Mouse (Mus musculus) gastrocnemius, postnatal 14 days (tissue): Measurements from ENCODE around the gene Nup160. TPM values are rescaled to one million over a fixed set of nuclear protein-coding genes. Genes with fewer than 3 reads are reported as not detected.

Experiments
- DNase-seq: peaks from one replicate; pipeline ENCODE4 v3.0.0; 2021; ENCODE audit warnings: mixed read lengths
- intact Hi-C: fragments of 180-260 bp; cut with DNase I; formaldehyde crosslinking; loops from one replicate; pipeline ENCODE4 v1.15.1; 2025; ENCODE audit warnings: low total_unique reads
- long read RNA-seq, 2 experiments: library from polyadenylated mRNA; stranded (forward); transcript quantifications; one replicate each; pipeline ENCODE4 v2.0.0; 2021
- total RNA-seq, 2 experiments: library from RNA; stranded (reverse); gene quantifications; 2 replicates each; pipeline ENCODE4 v1.2.3; 2021

The Nup160 gene
- 10 to 100 TPM; 10.3 to 11.1 TPM for total RNA-seq
- long read RNA-seq, experiment 1, partial matches to known transcripts = 4 of 4 reads
- long read RNA-seq, experiment 1, other reads (novel, unspliced or antisense) = 0 of 4 reads
- long read RNA-seq, experiment 2, partial matches to known transcripts = 5 of 5 reads
- long read RNA-seq, experiment 2, other reads (novel, unspliced or antisense) = 0 of 5 reads

GRCm38 (mm10) chr2:90677007-90677406 lies at the start of gene Nup160:
Nup160 (plus strand) TSS chr2:90677215.
- intact Hi-C loops = loop anchor here (5.0 kb wide), 1 partner anchor 200 kb away; no protein-coding TSS in a partner anchor
- DNase-seq = no peak

GRCm38 (mm10) chr2:90628261-90628660 lies 48.8 kb upstream of the Nup160 start:
- intact Hi-C loops = no loop called here
- DNase-seq = no peak

DNA sequence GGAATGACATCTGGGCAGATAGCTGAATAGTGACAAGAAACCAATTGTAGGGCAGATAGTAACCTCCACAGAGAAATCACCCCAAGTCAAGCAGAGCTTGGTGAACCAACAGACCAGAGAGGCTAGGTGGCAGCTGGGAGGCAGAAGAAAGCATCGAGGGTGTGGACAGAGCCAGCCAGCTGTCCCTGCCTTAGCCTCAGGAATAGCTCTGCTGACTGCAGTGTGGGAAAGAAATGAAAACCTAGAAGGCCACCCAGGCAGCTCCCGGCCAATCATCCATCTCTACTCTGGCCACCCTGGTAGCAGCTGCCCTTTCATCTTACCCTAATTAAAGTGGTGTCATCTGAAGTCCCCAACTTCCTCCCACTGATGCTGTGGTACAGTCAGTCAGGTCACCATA lies 47.5 kb upstream of the Nup160 start:
- DNase-seq = no peak
- intact Hi-C loops = no loop called here

DNA sequence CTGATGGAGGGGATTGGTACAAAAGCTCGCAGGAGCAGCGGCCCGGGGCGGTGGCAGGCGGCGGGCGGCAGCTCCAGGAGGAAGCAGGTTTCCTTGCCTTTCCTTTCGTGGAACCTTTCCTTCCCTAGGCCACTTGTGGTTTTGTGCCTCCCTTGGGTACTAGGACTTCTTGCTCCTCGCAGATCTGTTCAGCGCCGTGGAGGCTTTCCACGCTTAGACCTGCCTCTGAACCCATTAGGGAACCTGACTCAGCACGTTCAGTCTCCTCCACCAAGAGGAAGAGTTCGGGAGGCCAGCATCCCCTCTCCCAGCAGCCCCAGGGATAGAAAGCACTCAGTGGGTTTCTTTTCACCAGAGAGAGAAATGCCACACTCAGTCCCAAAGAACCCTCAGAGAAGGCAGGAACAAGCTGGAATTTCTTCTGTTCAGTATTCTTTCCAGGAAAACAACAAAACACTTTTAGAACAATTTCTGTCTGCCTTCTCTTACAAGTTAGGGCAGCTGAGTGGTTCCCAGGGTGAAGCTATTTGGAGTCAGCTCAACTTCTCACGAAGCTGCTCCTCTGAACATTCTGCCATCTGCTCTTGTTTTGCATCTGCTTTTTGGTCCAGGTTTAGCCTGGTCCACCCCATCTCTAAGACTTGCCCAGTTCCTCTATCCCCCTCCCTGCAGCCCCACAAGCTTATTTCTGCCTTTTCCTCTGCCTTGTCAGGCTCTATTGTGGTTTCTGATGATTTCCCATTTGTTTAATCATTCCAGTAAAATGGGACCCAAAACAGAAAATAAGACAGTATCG lies 44.9 kb upstream of the Nup160 start:
- intact Hi-C loops = no loop called here
- no peak for DNase-seq

DNA sequence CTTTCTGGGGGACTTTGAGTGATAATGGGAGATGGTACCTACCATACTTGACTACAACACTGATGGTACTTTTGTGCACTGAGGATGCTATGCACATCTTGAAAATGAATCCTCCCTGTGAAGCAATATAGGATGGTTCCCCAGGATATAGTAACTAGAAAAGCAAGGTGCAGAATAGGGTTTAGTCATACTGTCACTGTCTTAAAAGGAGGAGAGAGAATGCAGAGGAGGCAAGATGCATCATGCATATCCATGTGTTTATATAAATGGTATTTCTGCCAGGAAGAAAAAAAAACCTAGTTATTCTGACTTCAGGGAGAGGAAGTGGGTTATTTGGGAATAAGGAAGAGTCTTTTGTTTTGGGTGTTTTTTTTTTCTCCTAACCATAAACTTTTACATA lies 42.3 kb upstream of the Nup160 start:
- no peak for DNase-seq
- intact Hi-C loops = no loop called here

- intact Hi-C loops = no loop called here
- no peak for DNase-seq
Observed at GRCm38 (mm10) chr2:90635085-90635723, 41.8 kb upstream of the Nup160 start.

DNA sequence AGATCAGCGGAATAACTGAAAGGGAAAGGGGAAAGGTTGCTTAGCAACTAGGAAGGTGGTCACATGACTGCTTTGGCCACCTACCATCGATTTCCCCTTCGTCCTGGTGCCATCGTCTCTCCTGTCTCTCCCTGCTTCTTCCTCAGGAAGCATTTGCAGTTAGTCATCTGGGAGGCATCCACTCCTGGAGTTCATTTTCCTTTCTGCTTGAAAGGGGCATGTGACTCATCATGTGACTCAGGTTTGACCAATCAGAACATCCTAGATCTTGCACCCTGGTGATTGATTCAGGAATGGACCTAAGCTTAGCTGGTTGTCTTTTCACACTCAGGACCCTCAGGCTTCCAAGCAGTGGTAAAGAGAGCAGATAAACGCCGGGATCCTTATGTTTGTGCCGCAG lies 40.2 kb upstream of the Nup160 start:
- no peak for DNase-seq
- intact Hi-C loops = no loop called here

- no peak for DNase-seq
- intact Hi-C loops = no loop called here
Observed at GRCm38 (mm10) chr2:90638986-90639746, 37.8 kb upstream of the Nup160 start.

DNA sequence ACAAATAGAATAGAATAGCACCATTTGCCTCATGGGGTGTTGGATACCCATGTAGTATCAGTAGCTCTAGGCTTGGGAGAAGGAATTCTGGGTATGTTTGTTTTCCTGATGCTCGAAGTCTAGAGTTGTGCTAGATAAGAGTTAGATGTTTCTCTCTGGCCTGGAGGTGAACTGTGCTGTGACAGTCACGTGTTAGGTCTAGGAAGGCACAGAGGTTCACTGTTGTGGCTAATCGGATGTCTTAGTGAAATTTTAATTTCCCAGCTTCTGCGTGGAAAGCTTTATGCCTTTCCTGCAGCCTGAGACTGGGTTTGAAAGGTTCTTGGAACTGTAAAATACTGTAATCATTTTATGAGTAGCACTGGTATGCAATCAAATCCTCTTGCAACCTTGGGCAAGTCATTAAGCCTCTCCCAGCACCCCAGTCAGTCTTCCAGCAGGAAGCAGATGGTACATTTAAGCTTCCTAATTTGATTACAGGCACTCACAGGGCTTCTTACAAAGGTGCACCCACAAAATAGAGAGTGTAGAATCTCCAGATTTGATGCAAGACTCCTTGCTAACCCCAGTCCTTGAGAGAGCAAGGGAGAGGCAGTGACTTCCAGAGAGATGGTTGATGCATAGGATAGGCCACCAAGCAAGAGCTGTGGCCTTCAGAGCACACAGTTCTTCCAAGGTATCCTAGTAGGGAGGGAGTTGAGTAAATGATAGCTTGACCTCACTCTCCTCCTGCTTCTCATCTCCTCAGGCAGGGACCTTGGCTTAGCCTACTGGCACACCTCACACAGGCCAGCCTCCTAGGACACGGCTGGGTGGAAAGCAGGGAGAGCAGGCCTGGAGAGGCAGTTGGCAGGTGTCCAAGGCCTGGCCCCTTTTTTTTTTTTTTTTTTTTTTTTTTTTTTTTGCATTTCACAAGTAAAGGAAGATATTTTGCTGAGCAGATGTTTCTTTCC lies 37.0 kb upstream of the Nup160 start:
- intact Hi-C loops = no loop called here
- no peak for DNase-seq

DNA sequence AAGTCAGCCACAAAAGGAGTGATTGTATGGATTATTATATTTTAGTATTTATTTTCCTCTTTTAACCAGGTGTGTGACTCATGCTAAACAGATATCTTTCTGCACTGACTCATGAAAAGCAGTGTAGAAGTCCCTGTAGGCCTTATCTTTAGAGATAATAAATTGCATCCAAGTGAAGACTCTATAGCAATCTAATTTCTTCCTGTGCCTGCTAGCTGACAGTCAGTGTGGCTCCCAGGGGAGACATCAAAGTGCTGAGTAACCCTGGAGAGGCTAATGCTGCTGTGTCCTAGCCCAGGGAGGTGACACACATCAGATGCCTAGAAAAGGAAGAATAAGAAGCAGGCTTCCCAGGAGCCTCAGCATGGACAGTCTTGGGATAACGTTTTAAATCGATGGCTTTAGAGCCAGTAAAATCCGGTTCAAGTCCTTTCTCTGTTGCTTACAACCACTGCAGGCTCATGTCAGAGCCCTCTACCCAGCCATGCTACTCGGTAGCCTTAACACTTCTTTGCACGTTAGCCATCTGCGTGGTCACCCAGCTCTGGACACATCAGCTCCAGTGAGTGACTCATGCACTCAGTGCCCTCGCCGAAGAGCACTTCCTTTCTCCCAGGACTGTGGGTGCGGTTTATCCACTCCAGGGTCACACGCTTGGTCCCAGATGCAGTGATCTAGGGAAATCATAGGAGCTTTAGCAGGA lies 35.9 kb upstream of the Nup160 start:
- no peak for DNase-seq
- intact Hi-C loops = no loop called here

- DNase-seq = no peak
- intact Hi-C loops = no loop called here
Observed at GRCm38 (mm10) chr2:90641710-90642039, 35.3 kb upstream of the Nup160 start.

- no peak for DNase-seq
- intact Hi-C loops = no loop called here
Observed at GRCm38 (mm10) chr2:90647084-90647483, 29.9 kb upstream of the Nup160 start.

DNA sequence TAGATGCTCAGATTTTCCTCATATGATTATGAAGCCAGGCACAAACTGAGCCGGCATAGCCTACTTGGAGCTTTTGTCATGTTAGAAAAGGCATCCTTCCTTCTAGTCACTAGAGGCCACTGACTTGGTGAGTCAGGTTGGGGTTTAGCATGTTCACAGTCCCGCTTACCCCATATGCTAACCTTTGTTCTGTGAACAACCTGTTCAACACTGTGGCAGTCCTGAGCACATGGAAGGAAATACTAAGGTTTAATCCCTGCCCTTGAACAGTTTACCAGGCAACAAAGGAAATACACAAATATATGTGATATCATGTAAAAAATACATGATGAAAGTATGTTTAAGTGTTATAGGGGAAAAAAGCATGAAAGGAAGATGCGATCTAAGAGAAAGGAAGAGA lies 27.6 kb upstream of the Nup160 start:
- intact Hi-C loops = no loop called here
- no peak for DNase-seq

GRCm38 (mm10) chr2:90649965-90650364 lies 27.1 kb upstream of the Nup160 start:
- no peak for DNase-seq
- intact Hi-C loops = no loop called here

DNA sequence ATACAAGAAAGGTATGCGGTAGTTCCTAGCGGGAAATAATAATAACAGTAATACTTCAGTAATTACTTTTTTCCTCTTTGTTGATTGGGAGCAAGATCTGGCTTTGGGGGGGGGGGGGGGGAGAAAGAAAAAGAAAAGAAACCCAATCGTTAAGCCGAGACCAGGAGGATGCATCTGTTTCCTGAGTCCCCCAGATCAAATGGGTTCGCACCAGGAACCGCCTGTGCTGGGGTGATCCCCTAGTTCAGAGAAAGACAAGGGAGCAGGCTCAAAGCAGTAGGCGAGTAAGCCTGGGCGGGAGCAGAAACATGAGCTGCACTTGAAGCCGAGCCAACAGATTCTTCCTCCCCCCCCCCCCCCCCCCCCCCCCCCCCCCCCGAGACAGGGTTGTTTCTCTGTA lies 24.9 kb upstream of the Nup160 start:
- DNase-seq = no peak
- intact Hi-C loops = no loop called here

GRCm38 (mm10) chr2:90652993-90653392 lies 24.0 kb upstream of the Nup160 start:
- no peak for DNase-seq
- intact Hi-C loops = no loop called here

GRCm38 (mm10) chr2:90655449-90655848 lies 21.6 kb upstream of the Nup160 start:
- intact Hi-C loops = no loop called here
- no peak for DNase-seq

GRCm38 (mm10) chr2:90658613-90659012 lies 18.4 kb upstream of the Nup160 start:
- intact Hi-C loops = no loop called here
- DNase-seq = no peak

DNA sequence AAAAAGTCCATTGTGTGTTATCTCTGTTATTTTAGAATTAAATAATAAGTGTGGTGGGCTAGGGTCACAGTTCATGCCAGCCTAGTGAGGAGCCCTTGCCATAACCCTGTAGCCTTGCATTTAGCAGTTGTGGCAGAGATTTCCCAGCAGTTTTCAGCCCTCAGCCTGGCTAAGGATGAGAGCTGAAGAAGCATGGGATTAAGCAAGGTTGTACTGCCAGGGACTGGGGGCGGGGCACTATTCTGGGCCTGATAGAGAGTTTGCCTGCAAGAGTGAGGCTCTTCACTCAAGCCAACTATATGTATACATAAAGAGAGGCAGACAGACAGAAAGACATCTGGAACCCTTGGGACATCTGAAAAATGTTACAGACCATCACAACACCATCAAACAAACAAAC lies 18.0 kb upstream of the Nup160 start:
- intact Hi-C loops = no loop called here
- DNase-seq = no peak
